Mouse (Mus musculus): ENCODE data around the gene Brms1l.

DNA sequence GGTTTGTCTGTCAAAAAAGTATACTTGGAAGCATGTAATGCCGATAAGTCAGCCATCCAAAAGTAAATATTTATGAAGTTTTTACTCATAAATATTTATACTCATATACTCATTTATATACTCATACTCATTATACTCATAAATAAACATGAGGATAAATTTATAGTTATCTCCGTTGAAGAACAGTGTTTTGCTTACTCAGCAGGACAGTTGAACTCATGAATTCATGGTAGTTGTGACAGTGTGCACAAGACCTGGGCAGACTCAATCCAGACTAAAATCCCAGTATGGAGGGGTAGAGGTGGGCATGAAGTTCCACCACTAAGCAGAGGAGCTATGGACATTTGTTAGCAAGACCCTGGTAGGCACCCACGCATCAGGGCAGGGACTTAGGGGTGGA is 1.4 kb downstream of the Brms1l start:
- no peak for TF ChIP-seq CTCF (IDR thresholded peaks at IDR 0.05; ENCODE audit: low read depth, low read length)
- TF ChIP-seq POLR2A (IDR thresholded peaks at IDR 0.05; ENCODE audit: borderline replicate concordance, low read depth, low read length) = no peak

All from bone marrow macrophage, adult 2 months (primary cell).